Mouse (Mus musculus) embryonic facial prominence, embryonic 11.5 days (tissue): Measurements from ENCODE around the gene Gm49369. TPM values are rescaled to one million over a fixed set of nuclear protein-coding genes. Genes with fewer than 3 reads are reported as not detected.

Source experiments
- ATAC-seq: fragments of 200-750 bp; cut with Nextera tagmentation; replicated peaks from 2 replicates; pipeline ENCODE4 v1.8.0; 2017; ENCODE audit warnings: low read depth; ENCODE audit not compliant: insufficient number of reproducible peaks, low FRiP score, low TSS enrichment
- DNase-seq: peaks from one replicate; pipeline ENCODE4 v3.0.0-alpha.2; 2015; ENCODE audit warnings: low spot score
- H3K27ac ChIP-seq: fragments of 300-500 bp; sonication (generic); replicated peaks from 2 replicates; pipeline ENCODE4 v1.5.1; 2014; ENCODE audit warnings: mild to moderate bottlenecking, low read depth, low read length, control low read depth
- H3K27me3 ChIP-seq: fragments of 300-500 bp; sonication (generic); 2 replicates; pipeline ENCODE4 v1.6.1; 2014; ENCODE audit warnings: mild to moderate bottlenecking, low read length, moderate library complexity, mixed read lengths; ENCODE audit not compliant: control insufficient read depth, insufficient read depth
- H3K36me3 ChIP-seq: fragments of 300-500 bp; sonication (generic); replicated peaks from 2 replicates; pipeline ENCODE4 v1.6.1; 2014; ENCODE audit warnings: low read depth, mild to moderate bottlenecking, low read length, moderate library complexity, mixed read lengths; ENCODE audit not compliant: control insufficient read depth, insufficient read depth
- H3K4me1 ChIP-seq: fragments of 300-500 bp; sonication (generic); 2 replicates; pipeline ENCODE4 v1.6.1; 2014; ENCODE audit warnings: low read length, mixed read lengths; ENCODE audit not compliant: control insufficient read depth, insufficient read depth
- H3K4me2 ChIP-seq: fragments of 300-500 bp; sonication (generic); 2 replicates; pipeline ENCODE4 v1.6.1; 2014; ENCODE audit warnings: low read depth, mild to moderate bottlenecking, control low read depth, low read length, moderate library complexity
- H3K4me3 ChIP-seq: fragments of 300-500 bp; sonication (generic); 2 replicates; pipeline ENCODE4 v1.5.1; 2014; ENCODE audit warnings: low read depth, low read length, control low read depth
- H3K9ac ChIP-seq: fragments of 300-500 bp; sonication (generic); replicated peaks from 2 replicates; pipeline ENCODE4 v1.6.1; 2014; ENCODE audit warnings: mild to moderate bottlenecking, control low read depth, low read length
- H3K9me3 ChIP-seq: fragments of 300-500 bp; sonication (generic); replicated peaks from 2 replicates; pipeline ENCODE4 v1.6.1; 2016; ENCODE audit warnings: mild to moderate bottlenecking, low read length, inconsistent platforms, mixed read lengths; ENCODE audit not compliant: control insufficient read depth
- WGBS: fragments of 180-500 bp; shearing (Covaris S2); extraction: QIAGEN DNeasy Blood & Tissue Kit; methylation state at CpG from one replicate; pipeline ENCODE4 v1.1.7; 2014; 5-methylcytosine and 5-hydroxymethylcytosine counted together
- polyA plus RNA-seq: library from polyadenylated mRNA; unstranded; fragments of >200 nt; fragmentation: Nextera tagmentation; extraction: Ambion mirVana; gene quantifications from 2 replicates; pipeline ENCODE4 v1.2.1, GENCODE M21; 2014

Gene Gm49369
- polyA plus RNA-seq, 1 experiment from 2014 or later = not detected

DNA sequence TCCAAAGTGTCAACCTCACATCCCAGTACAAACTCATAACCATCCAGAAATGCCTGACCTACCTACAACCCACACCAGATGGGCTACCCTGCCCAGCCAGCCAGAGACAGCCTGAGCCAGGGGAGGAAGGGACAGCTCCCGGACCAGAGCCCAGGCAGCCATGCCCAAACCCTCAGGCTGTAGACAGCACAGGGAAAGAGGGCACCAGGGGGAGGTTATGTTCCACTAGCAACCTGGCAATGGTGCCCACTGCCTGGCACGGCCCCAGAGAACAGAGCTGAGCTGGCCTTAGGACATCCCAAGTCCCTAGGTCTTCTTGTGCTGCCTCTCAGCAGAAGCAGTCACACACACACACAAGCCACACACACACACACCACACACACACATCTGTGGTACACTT, 13.6 kb downstream of the Gm49369 start:
- H3K27me3 ChIP-seq = peaks cover 22% of the 10 kb centered on the region

DNA sequence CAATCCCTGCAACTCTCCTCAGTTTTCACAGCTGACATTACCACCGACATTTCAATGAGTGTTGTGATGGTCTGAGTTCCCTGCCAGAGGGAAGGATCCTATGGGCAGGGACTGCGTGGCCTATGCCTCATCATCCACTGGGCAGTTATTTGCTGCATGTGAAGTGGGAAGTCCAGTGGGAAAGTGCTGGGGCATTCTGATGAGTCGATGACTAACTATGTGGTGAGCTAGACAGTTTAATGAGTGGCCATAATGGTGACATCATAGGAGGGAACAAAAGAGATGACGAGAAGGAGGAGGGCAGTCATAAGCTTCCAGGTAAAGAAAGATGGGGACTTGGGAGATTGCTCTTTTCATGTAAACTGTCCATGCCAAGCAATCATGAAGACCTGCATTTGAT, 19.4 kb downstream of the Gm49369 start:
- H3K9ac ChIP-seq = no peak overlapping the region
- 85% methylated on average over 4 of the region's 4 CpGs for whole genome bisulfite sequencing
- no peak for ATAC-seq
- H3K36me3 ChIP-seq = no peaks in the 10 kb centered on the region
- H3K4me1 ChIP-seq = no peaks in the 10 kb centered on the region
- no peaks in the 10 kb centered on the region for H3K27me3 ChIP-seq
- no peak overlapping the region for H3K27ac ChIP-seq
- H3K4me2 ChIP-seq = no peak overlapping the region
- no peak for DNase-seq
- no peak overlapping the region for H3K4me3 ChIP-seq
- no peaks in the 10 kb centered on the region for H3K9me3 ChIP-seq

More for the DNA sequence above, 13.6 kb downstream of the Gm49369 start:
- Histone ChIP-seq H3K27ac (no peak overlapping the region), H3K36me3 (no peaks in the 10 kb centered on the region), H3K9me3 (no peaks in the 10 kb centered on the region), H3K9ac (no peak overlapping the region), H3K4me2 (no peak overlapping the region), H3K4me1 (no peaks in the 10 kb centered on the region; the same call in 1 of the 2 replicates), H3K4me3 (no peak overlapping the region)
- no peak for DNase-seq
- no peak for ATAC-seq
- WGBS = 75% methylated on average over 2 of the region's 2 CpGs

DNA sequence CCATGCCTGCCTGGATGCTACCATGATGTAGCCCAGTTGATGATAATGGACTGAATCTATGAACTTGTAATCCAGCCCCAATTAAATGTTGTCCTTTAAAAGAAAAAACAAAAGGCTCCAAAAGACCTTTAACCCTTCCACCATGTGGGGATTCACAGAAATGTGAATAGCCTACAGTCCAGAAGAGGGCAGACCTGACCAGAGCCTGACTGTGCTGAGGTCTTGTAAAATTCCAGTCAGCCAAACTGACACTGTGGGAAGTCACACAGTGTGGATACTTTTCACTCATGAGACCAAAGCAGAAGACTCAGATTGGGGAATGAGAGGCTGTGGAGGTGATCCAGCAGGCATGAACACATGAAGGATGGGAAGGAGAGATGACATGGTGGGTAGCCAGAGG, 21.7 kb downstream of the Gm49369 start:
- no peak overlapping the region for H3K27ac ChIP-seq
- H3K36me3 ChIP-seq = no peaks in the 10 kb centered on the region
- DNase-seq (no peak), ATAC-seq (no peak)
- no peaks in the 10 kb centered on the region for H3K4me1 ChIP-seq
- H3K9ac ChIP-seq = no peak overlapping the region
- H3K4me2 ChIP-seq = no peak overlapping the region
- H3K4me3 ChIP-seq = no peak overlapping the region
- H3K27me3 ChIP-seq = no peaks in the 10 kb centered on the region
- no peaks in the 10 kb centered on the region for H3K9me3 ChIP-seq

DNA sequence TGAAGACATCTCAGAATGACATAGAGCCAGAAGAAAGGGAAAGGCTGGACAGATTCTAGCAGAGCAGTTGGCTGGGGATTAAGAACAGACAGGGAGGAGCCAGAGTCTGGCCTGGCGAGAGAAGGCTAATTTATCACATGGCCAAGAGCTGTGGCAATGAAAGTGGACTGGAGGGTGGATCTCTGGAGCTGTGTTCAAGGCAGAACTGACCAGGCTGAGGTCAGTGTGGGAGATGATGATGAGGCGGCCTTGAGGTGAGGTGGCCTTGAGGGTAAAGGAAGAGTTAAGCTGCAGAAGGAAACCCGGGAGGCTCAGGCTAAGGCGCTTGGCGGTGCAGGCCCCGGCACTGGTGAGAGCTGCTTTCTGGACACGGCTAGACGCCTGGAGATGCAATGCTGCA, 23.3 kb downstream of the Gm49369 start:
- Histone ChIP-seq H3K27me3 (no peaks in the 10 kb centered on the region), H3K9ac (no peak overlapping the region), H3K4me1 (no peaks in the 10 kb centered on the region), H3K4me3 (no peak overlapping the region), H3K4me2 (no peak overlapping the region), H3K27ac (no peak overlapping the region), H3K9me3 (no peaks in the 10 kb centered on the region), H3K36me3 (no peaks in the 10 kb centered on the region)
- WGBS = 75% methylated on average over 8 of the region's 8 CpGs
- ATAC-seq = no peak
- no peak for DNase-seq

DNA sequence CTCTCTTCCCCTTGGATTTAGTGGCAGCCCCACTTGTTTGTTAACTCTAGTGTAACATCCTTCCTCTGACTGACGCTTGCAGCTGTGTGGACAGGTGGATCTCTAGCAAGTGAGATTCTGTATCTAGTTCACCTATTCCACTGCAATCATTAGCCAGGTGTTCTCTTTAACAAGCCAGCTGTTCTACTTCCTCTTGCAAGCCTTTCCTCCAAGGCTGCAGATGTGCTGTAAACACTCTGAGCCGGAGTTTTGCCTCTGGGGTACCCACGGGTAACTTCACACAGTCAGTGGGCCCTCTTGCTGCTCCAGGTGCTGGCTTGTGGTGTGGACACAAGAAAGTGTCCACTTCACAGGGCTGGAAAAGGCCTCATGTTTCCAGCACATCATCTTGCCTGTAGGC, 24.9 kb downstream of the Gm49369 start:
- DNase-seq = no peak
- no peak overlapping the region for H3K9ac ChIP-seq
- no peak overlapping the region for H3K27ac ChIP-seq
- no peaks in the 10 kb centered on the region for H3K27me3 ChIP-seq
- no peak overlapping the region for H3K4me3 ChIP-seq
- WGBS = 81% methylated on average over 3 of the region's 3 CpGs
- H3K9me3 ChIP-seq = no peaks in the 10 kb centered on the region
- no peaks in the 10 kb centered on the region for H3K4me1 ChIP-seq
- ATAC-seq = no peak
- no peak overlapping the region for H3K4me2 ChIP-seq
- no peaks in the 10 kb centered on the region for H3K36me3 ChIP-seq

DNA sequence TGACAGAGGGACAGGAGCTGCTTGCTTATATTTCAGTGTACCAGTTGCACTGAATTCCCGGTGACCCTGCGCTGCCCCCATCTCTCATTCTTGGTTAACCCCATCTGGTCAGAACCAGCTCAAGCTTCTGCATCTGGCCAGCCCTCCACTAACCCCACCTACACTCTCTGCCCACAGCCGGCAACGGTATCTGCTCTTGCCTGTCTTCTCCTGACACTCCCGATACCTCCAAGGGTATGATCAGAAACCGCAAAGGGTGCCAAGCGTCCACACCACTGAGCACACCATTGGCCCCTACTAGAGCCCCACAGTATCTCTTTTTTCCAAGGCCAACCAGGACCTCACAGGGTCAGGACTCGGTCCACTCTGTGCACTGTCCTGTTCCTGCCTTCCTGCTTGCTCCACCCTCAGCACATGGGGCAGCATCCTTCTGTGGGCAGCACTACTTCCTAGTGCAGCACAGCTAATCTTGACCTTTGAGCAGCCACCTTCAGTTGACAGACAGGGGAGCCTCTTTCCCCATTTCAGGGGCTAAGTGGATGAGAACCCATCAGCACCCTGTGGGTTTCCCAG, 27.7 kb downstream of the Gm49369 start:
- DNase-seq = no peak
- no peaks in the 10 kb centered on the region for H3K36me3 ChIP-seq
- H3K4me3 ChIP-seq = no peak overlapping the region
- ATAC-seq = no peak
- H3K4me2 ChIP-seq = no peak overlapping the region
- no peak overlapping the region for H3K27ac ChIP-seq
- 68% methylated on average over 8 of the region's 8 CpGs for WGBS
- H3K27me3 ChIP-seq = no peaks in the 10 kb centered on the region
- no peaks in the 10 kb centered on the region; the same call in 1 of the 2 replicates for H3K4me1 ChIP-seq
- H3K9ac ChIP-seq = no peak overlapping the region
- no peaks in the 10 kb centered on the region for H3K9me3 ChIP-seq

DNA sequence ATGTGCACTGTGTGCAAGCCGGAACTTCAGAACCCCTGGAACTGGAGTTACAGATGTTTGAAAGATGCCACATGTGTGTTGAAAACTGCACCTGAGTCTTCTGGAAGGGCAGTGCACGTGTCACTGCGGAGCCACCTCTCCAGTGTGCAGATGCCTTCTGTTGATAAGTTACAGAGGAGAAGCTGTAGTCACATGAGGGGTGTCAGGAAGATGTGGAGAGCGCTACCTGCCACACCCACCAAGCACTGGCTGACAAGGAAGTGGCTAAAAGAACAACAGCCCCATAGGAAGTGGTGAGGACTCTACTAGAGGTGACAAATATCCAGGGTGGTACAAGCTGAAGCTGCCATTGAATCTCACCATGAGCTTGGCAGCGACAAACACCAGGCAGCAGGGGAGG, 28.6 kb downstream of the Gm49369 start:
- Histone ChIP-seq H3K4me1 (no peaks in the 10 kb centered on the region; the same call in none of the 2 replicates), H3K27ac (no peak overlapping the region)

DNA sequence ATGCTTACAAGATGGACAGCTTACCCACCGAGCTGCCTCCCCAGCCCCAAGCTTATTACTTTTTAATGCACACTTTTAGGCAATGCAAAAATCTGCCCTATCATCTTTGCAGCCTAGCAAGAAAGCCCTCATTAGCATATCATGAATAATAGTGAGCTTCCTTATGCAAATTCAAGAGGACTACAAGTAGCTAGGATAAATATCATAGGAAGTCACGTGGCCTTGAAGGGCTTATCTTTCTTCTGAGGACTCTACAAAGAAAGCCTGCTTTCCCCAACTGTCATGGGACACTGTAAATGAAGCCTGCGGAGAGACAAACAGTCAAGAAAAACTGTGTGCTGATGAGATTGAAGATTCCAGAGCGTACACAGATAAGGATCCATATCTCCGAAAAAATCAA, 30.9 kb downstream of the Gm49369 start:
- Histone ChIP-seq H3K36me3 (no peaks in the 10 kb centered on the region), H3K4me3 (no peak overlapping the region), H3K27ac (no peak overlapping the region), H3K4me2 (no peak overlapping the region), H3K4me1 (no peaks in the 10 kb centered on the region; the same call in none of the 2 replicates), H3K9ac (no peak overlapping the region), H3K9me3 (no peaks in the 10 kb centered on the region), H3K27me3 (no peaks in the 10 kb centered on the region)
- ATAC-seq (no peak), DNase-seq (no peak)
- 79% methylated on average over 5 of the region's 5 CpGs for WGBS

More for the DNA sequence above, 28.6 kb downstream of the Gm49369 start:
- H3K9me3 ChIP-seq = no peaks in the 10 kb centered on the region
- H3K4me3 ChIP-seq = no peak overlapping the region
- no peak overlapping the region for H3K4me2 ChIP-seq
- H3K27me3 ChIP-seq = no peaks in the 10 kb centered on the region
- no peak for ATAC-seq
- H3K36me3 ChIP-seq = no peaks in the 10 kb centered on the region
- no peak overlapping the region for H3K9ac ChIP-seq
- no peak for DNase-seq
- WGBS = 75% methylated on average over 5 of the region's 5 CpGs
